Mouse (Mus musculus) kidney, adult 10 weeks (tissue): ENCODE results near the gene Unc80. TPM values are rescaled to one million over a fixed set of nuclear protein-coding genes. Genes with fewer than 3 reads are reported as not detected.

Experiments used
- polyA plus RNA-seq: library from polyadenylated mRNA; stranded (reverse); fragments of 350-450 nt; fragmentation: Illumina TruSeq; extraction: RNeasy Lipid Tissue Mini Kit (QIAGEN cat#74804); gene quantifications from one replicate; pipeline ENCODE4 v1.2.3, GENCODE M21; 2014; ENCODE audit warnings: low read depth, low replicate concordance

The Unc80 gene
- not detected for polyA plus RNA-seq

DNA sequence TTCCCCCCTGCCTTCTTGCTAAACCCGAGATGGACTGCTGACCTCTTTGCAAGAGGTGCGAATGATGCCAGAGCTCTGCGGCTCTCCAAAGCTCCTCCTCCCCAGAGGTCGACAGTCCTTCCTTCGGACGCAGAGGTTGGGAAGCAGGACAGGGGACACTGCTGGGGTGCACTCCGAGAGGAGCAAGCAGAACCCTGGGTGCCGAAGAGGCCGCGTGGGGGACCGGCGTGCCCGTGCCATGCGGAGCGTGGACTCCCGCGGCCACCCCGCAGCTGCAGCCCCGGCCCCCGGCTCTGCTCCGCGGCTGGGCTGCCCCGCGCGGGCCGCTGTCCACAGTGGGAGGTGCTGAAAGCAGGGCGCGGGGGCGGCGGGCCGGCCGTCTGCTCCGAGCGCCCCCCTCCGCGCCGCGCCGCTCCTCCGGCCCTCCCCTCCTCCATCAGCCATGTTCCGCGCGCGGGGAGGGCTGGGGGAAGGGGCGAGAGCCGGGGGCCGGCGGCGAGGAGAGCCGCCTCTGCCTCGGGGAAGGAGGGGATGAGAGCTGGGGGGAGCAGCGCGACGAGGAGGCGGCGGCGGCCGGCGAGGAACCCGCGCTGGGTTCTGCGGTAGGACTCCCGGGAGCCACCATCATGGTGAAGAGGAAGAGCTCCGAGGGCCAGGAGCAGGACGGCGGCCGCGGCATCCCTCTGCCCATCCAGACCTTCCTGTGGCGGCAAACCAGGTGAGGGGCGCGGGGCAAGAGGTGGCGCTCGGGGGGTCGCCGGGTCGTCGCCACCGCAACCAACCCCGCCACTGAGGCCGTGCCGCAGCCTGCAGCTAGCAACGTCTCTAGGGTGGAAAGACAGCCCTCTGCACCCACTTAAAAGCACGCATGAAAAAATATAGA is at the start of gene Unc80:
Gene Unc80 (plus strand): TSS at position 547 of the 883 bp plus-strand sequence.

DNA sequence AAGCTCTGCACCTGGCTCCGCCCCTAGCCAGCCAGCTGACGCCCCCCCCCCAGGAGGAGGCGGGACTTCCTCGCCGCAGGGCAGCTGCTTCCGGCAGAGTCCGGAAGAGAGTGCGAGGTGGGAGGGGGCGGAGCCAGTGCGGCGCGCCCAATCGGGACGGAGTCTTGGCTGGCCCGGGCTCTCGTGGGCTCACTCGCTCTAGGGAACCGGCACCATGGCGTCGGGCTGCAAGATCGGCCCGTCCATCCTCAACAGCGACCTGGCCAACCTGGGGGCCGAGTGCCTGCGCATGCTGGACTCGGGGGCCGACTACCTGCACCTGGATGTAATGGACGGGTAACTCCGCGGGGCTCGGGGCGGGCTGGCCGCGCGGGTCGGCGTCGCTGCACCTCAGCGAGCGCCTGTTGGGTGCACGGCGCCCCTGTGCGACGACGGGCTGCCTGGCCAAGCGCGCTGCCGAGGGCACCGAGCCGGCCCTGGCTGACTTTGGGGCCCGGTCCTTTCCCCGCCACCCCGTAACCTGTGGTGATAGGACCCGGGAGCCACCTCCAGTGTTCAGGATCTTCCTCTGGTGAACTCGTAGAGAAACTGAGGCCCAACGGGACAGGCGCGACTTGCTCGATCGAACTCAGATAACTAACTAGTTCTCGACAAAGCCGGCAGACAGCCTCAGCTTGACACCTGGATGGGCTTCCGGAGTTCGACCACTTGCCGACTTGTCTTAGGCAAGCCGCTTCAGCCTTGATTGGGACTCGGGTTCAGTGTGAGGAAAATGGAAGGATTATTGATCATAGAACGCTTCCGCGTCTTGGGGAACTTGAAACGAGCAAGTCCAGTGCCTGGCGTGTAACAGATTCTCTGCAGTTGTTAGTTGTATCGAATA is 232.8 kb downstream of the Unc80 start, which contains the start of gene Rpe:
Gene Rpe (plus strand): TSS at position 139 of the 883 bp plus-strand sequence.

Other genes with a start within 250 kb of the Unc80 start
- 91.6 TPM for gene Rpe, start 232.5 kb downstream of the Unc80 start, polyA plus RNA-seq